Mouse (Mus musculus) forebrain, embryonic 12.5 days (tissue): ENCODE measurements around the gene Fgr. TPM values are rescaled to one million over a fixed set of nuclear protein-coding genes. Genes with fewer than 3 reads are reported as not detected.
"Not testable (repeated sequence)": the region's sequence is repeated elsewhere in the genome, so short reads cannot be mapped to it uniquely, and the experiment has no call there.

Source experiments
- ATAC-seq: fragments of 200-750 bp; cut with Nextera tagmentation; 2 replicates; pipeline ENCODE4 v1.8.0; 2017; ENCODE audit warnings: moderate TSS enrichment; ENCODE audit not compliant: low FRiP score
- H3K27ac ChIP-seq: fragments of 300-500 bp; sonication (generic); 2 replicates; pipeline ENCODE4 v1.5.1; 2016; ENCODE audit warnings: mild to moderate bottlenecking
- H3K27me3 ChIP-seq: fragments of 300-500 bp; sonication (generic); 2 replicates; pipeline ENCODE4 v1.6.1; 2016; ENCODE audit warnings: mild to moderate bottlenecking
- H3K36me3 ChIP-seq: fragments of 300-500 bp; sonication (generic); replicated peaks from 2 replicates; pipeline ENCODE4 v1.6.1; 2016; ENCODE audit warnings: mild to moderate bottlenecking
- H3K4me1 ChIP-seq: fragments of 300-500 bp; sonication (generic); 2 replicates; pipeline ENCODE4 v1.6.1; 2016
- H3K4me2 ChIP-seq: fragments of 300-500 bp; sonication (generic); 2 replicates; pipeline ENCODE4 v1.6.1; 2016; ENCODE audit warnings: mild to moderate bottlenecking, moderate library complexity
- H3K4me3 ChIP-seq: fragments of 300-500 bp; sonication (generic); replicated peaks from 2 replicates; pipeline ENCODE4 v1.5.1; 2016; ENCODE audit warnings: mild to moderate bottlenecking
- H3K9ac ChIP-seq: fragments of 300-500 bp; sonication (generic); 2 replicates; pipeline ENCODE4 v1.6.1; 2016; ENCODE audit warnings: mild to moderate bottlenecking
- H3K9me3 ChIP-seq: fragments of 300-500 bp; sonication (generic); 2 replicates; pipeline ENCODE4 v1.6.1; 2016
- WGBS: fragments of 180-500 bp; shearing (Covaris S2); methylation state at CpG from one replicate; pipeline ENCODE4 v1.1.7; 2016; 5-methylcytosine and 5-hydroxymethylcytosine counted together
- polyA plus RNA-seq: library from polyadenylated mRNA; unstranded; fragments of >200 nt; fragmentation: Nextera tagmentation; extraction: Ambion mirVana; gene quantifications from 2 replicates; pipeline ENCODE4 v1.2.1, GENCODE M21; 2016

The Fgr gene
- polyA plus RNA-seq = 0.12 and 0.20 TPM in 2 replicates

DNA sequence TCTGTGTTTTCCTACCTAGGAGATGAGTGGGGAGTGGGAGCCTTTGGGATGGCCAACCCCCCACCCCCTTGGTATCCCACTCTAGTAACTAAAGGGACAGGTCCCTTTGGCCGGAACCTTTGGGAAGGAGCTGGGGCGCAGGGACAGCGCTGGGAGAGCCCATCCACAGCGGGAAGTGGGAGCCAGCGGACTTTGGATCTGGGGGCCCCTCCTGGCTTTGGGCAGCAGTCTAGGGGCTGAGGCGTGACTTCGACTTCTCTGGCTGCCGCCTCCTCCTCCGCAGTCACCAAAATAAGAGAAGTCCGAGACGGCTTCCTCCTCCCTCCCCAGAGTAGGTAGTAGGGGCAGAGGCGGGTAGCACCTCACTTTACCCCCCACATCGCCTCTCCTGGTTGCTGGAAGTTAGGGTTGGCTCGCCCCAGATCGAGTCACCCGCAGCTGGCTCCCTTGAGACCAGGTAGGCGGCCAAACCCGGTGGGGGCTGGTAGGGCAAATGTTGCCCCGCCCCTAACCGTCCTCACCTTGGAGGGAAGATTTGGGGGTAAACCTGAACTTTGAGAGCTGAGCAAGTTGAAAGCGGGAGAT lies at the start of gene Fgr:
TSS of gene Fgr (plus strand) at position 282 of the 585 bp plus-strand sequence.
- Histone ChIP-seq H3K27ac (peak within 1 kb of the TSS; percentile 5; the same call in 1 of the 2 replicates), H3K27me3 (peaks cover 60% of the 10 kb centered on the region)

GRCm38 (mm10) chr4:132926520-132926919 lies 47.4 kb upstream of the Fgr start:
- not testable (repeated sequence) for H3K4me3 ChIP-seq, H3K27ac ChIP-seq, H3K4me2 ChIP-seq, H3K9me3 ChIP-seq, H3K36me3 ChIP-seq, ATAC-seq, H3K27me3 ChIP-seq, H3K9ac ChIP-seq
- 66% methylated on average over 2 of the region's 2 CpGs for WGBS
- H3K4me1 ChIP-seq = peaks cover 12% of the 10 kb centered on the region

More for the DNA sequence above, at the start of gene Fgr:
- H3K9ac ChIP-seq = no peak within 1 kb of the TSS
- H3K4me3 ChIP-seq = peak within 1 kb of the TSS; percentile 10; the same call in 1 of the 2 replicates
- 7% methylated on average over 21 of the region's 21 CpGs for WGBS
- no peaks in the 10 kb centered on the region for H3K36me3 ChIP-seq
- ATAC-seq = no peak
- H3K9me3 ChIP-seq = no peaks in the 10 kb centered on the region
- peaks cover 24% of the 10 kb centered on the region for H3K4me1 ChIP-seq
- peak within 1 kb of the TSS; percentile 39 for H3K4me2 ChIP-seq

DNA sequence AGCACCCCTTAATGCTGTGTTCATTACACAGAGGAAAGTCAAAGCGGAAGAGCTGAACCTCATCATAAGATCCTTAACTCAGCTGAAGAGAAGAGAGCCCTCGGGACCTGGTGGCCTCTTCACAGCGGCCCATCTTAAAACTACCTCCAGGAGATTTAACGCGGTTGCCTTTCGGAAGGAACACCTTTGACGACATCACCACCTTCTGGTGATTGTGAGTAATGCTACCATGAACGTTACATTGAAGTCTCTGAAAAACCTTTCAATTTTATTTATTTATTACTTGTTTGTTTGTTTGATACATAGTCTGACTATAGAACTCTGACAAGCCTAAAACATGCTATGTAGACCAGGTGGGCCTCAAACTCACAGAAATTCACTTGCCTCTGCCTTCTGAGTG lies 43.1 kb upstream of the Fgr start:
- Histone ChIP-seq H3K4me3 (no peak overlapping the region), H3K27ac (no peak overlapping the region), H3K36me3 (no peaks in the 10 kb centered on the region), H3K4me1 (peaks cover 12% of the 10 kb centered on the region; the same call in 1 of the 2 replicates), H3K9me3 (no peaks in the 10 kb centered on the region), H3K4me2 (no peak overlapping the region), H3K27me3 (no peaks in the 10 kb centered on the region), H3K9ac (no peak overlapping the region)
- WGBS = 10% methylated on average over 8 of the region's 8 CpGs
- no peak for ATAC-seq

DNA sequence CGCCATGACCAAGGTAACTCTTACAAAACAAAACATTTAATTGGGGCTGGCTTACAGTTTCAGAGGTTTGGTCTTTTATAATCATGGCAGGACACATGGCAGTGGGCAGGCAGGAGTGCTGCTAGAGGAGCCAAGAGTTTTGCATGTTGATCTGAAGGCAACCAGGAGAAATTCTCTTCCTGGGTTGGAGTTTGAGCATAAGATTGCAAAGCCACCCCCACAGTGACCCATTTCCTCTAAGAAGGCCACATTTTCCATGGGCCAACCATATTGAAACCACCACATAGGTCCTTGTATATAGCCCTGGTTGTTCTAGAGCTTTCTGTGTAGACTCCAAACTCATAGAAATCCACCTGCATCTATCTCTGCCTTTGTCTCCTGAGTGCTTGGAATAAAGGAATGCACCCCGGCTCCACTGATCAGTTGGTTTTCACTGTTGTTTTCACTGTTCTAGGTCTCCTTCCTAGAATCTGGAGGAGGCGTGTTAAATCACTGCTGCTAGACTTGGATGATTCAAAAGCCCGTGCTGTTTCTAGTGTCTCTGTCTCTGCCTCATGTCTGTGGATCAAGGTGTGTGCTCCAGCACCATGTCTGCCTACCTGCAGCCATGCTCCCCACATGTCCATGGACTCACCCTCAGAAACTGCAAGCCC lies 41.0 kb upstream of the Fgr start:
- no peak for ATAC-seq
- Histone ChIP-seq H3K9ac (no peak overlapping the region), H3K27me3 (no peaks in the 10 kb centered on the region), H3K27ac (no peak overlapping the region), H3K4me3 (no peak overlapping the region), H3K4me1 (peaks cover 12% of the 10 kb centered on the region; the same call in 1 of the 2 replicates), H3K4me2 (no peak overlapping the region), H3K36me3 (no peaks in the 10 kb centered on the region), H3K9me3 (no peaks in the 10 kb centered on the region)
- 88% methylated on average over 4 of the region's 4 CpGs for WGBS

DNA sequence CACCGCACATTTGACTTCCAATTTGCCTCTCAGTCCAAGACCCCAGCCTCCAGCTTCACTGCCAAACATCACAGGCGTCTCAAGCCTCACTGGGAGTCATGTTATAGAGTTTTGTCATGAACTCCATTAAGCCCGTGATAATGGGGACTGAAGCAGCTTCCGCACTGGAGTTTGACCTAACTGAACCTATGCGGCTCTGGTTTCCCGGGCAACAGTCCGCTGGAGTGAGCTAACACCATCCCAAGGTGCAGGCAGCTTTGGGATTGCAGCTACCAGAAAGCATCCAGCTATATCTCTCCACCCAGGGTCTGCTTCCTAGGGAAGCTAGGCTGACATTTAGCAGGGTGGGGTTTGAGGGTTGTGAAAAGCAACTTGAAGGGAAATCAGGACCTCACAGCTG lies 39.3 kb upstream of the Fgr start:
- no peak for ATAC-seq
- H3K9ac ChIP-seq = no peak overlapping the region
- no peak overlapping the region for H3K4me3 ChIP-seq
- H3K4me2 ChIP-seq = no peak overlapping the region
- H3K27ac ChIP-seq = no peak overlapping the region
- H3K36me3 ChIP-seq = no peaks in the 10 kb centered on the region
- H3K4me1 ChIP-seq = peaks cover 21% of the 10 kb centered on the region
- WGBS = 26% methylated on average over 7 of the region's 7 CpGs
- no peaks in the 10 kb centered on the region for H3K9me3 ChIP-seq
- 0 out of 2 replicates have a peak, but pooled peaks cover 3% of the 10 kb centered on the region for H3K27me3 ChIP-seq

DNA sequence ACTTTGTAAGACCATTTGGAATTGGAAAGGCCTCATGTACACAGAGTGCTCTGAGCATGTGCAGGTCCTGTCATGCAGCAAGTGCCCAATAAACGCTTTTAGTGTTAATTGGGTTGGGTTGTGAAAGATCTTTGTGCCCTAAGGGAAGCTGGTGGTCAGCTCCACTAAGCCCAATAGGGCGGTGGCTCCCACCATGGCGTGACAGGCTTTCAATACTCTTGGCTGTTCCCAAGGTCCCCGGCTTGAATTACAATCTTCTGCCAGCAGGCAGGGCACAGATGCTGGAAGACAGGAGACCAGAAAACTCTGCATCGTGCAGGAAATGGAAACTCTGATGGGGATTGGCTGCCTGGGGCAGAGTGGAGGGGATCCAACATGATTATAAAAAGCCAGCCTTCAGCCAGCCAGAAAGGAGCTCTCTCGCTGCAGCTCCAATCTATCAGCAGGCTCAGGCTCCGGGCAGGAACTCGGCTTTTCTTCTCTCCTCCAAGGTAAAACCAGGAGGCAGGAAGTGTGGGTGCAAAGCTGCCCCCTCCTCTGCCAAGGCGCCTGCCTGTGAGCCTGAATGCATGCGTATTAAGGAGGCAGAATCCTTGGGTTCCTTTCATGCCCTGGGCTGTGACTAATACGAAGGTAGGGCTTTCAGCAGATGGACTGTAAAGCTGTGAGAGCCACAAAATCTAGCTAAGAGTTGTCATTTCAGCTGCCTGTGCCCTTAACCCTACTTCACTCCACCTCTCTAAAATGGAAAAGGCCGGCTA lies 35.5 kb upstream of the Fgr start:
- no peak overlapping the region; the same call in 1 of the 2 replicates for H3K4me2 ChIP-seq
- 0 out of 2 replicates have a peak overlapping the region, but pooled peaks have one; percentile 12 for H3K9ac ChIP-seq
- no peak for ATAC-seq
- H3K9me3 ChIP-seq = no peaks in the 10 kb centered on the region
- H3K4me3 ChIP-seq = no peak overlapping the region
- H3K27me3 ChIP-seq = peaks cover 23% of the 10 kb centered on the region; the same call in 1 of the 2 replicates
- no peaks in the 10 kb centered on the region for H3K36me3 ChIP-seq
- H3K27ac ChIP-seq = peak overlapping the region; percentile 71
- H3K4me1 ChIP-seq = peaks cover 21% of the 10 kb centered on the region
- 57% methylated on average over 12 of the region's 12 CpGs for WGBS

DNA sequence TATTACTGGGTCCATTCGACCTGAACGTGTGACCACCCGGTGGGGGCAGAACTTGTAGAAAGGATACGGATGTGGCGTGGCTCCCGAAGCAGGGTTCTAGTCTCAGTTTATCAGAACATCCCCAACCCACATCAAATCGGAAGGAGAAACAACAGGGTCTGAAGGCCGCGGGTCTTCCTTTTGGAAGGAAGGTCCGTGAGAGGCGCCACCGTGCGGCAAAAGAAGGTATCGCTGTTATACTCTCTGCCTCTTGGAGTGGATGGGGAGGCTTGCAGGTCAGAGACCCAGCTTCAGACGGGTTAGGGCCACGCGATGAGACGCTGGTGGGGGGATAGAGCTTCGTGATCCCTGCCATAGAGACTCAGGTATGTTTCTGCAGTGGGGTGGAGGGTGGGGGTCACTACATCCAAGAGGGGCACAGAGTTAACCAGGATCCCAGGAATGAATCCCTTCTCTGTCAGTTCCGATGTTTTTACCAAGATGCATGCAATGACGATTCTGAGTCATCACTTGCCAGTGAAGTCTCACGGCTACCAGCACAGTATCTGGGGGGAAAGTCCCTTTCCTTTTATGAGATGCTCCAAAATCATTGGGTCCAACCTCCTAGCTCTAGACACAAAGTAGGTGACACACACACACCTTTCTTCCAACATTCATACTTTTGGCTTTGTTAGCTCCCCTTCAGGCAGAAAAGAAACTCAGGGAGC lies 34.3 kb upstream of the Fgr start:
- H3K4me2 ChIP-seq = no peak overlapping the region; the same call in 1 of the 2 replicates
- H3K36me3 ChIP-seq = no peaks in the 10 kb centered on the region
- H3K27ac ChIP-seq = no peak overlapping the region
- WGBS = 22% methylated on average over 22 of the region's 22 CpGs
- ATAC-seq = 0 out of 2 replicates have a peak, but pooled peaks have one; percentile 44
- peaks cover 17% of the 10 kb centered on the region for H3K4me1 ChIP-seq
- peaks cover 23% of the 10 kb centered on the region; the same call in 1 of the 2 replicates for H3K27me3 ChIP-seq
- no peak overlapping the region for H3K9ac ChIP-seq
- no peak overlapping the region for H3K4me3 ChIP-seq
- H3K9me3 ChIP-seq = no peaks in the 10 kb centered on the region

- WGBS = 61% methylated on average over 23 of the region's 23 CpGs
- H3K4me2 ChIP-seq = no peak overlapping the region
- H3K27ac ChIP-seq = no peak overlapping the region
These were observed 32.7 kb upstream of the Fgr start for GRCm38 (mm10) chr4:132941012-132941729.

GRCm38 (mm10) chr4:132943088-132943487 lies 30.8 kb upstream of the Fgr start:
- Histone ChIP-seq H3K27ac (no peak overlapping the region), H3K4me3 (no peak overlapping the region), H3K9ac (no peak overlapping the region), H3K9me3 (no peaks in the 10 kb centered on the region), H3K27me3 (peaks cover 32% of the 10 kb centered on the region; the same call in 1 of the 2 replicates), H3K36me3 (no peaks in the 10 kb centered on the region), H3K4me2 (no peak overlapping the region), H3K4me1 (peaks cover 25% of the 10 kb centered on the region)
- 64% methylated on average over 8 of the region's 8 CpGs for WGBS
- no peak for ATAC-seq

More at GRCm38 (mm10) chr4:132941012-132941729, 32.7 kb upstream of the Fgr start:
- no peak for ATAC-seq
- no peak overlapping the region for H3K9ac ChIP-seq
- no peaks in the 10 kb centered on the region for H3K9me3 ChIP-seq
- no peak overlapping the region for H3K4me3 ChIP-seq
- H3K36me3 ChIP-seq = no peaks in the 10 kb centered on the region
- peaks cover 17% of the 10 kb centered on the region for H3K4me1 ChIP-seq
- H3K27me3 ChIP-seq = peaks cover 23% of the 10 kb centered on the region; the same call in 1 of the 2 replicates

DNA sequence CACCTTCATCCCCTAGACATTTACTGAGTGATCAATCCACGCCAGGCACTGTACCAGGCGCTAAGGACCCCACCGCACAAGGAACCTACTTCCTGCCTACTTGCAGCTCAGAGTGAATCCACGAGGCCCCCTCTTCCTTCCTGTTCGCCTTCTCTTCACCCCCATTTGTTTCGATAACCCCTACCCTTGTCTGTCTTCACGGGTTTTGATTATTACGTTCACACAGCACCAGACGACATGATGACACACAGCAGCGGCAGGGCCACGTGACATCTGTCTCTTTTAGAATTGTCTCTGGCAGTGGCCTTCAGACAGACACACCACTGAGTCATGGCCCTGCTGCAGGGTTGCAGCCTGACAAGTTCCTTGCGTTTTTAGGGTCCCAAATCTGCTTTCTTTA lies 29.8 kb upstream of the Fgr start:
- Histone ChIP-seq H3K4me2 (no peak overlapping the region), H3K4me1 (peaks cover 19% of the 10 kb centered on the region), H3K9ac (no peak overlapping the region), H3K27me3 (peaks cover 32% of the 10 kb centered on the region; the same call in 1 of the 2 replicates), H3K36me3 (no peaks in the 10 kb centered on the region), H3K4me3 (no peak overlapping the region), H3K27ac (no peak overlapping the region), H3K9me3 (no peaks in the 10 kb centered on the region)
- 80% methylated on average over 12 of the region's 12 CpGs for WGBS
- no peak for ATAC-seq

DNA sequence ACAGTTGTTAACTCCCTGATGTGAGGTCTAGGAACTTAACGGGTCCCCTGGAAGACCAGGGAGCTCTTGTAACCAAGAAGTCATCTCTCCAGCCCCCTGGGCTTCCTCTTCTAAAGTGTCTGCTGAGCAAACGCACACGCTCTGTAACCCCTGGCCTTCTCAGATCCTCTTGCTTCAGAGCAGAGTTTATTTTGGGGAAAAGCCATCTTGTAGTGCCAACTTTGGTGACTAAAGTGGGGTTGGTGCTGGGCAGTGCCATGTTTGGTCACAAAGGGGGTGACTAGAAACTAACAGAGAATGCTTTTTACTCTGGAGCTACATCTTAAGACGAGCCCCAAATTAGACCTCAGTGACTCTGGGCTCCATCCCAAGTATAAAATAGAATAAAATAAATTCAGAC lies 29.1 kb upstream of the Fgr start:
- WGBS = 85% methylated on average over 4 of the region's 4 CpGs
- H3K9ac ChIP-seq = no peak overlapping the region
- peaks cover 27% of the 10 kb centered on the region; the same call in 1 of the 2 replicates for H3K27me3 ChIP-seq
- H3K9me3 ChIP-seq = no peaks in the 10 kb centered on the region
- no peak for ATAC-seq
- no peak overlapping the region for H3K4me3 ChIP-seq
- no peak overlapping the region for H3K27ac ChIP-seq
- no peaks in the 10 kb centered on the region for H3K36me3 ChIP-seq
- H3K4me1 ChIP-seq = peaks cover 17% of the 10 kb centered on the region
- no peak overlapping the region for H3K4me2 ChIP-seq
